Mouse (Mus musculus) gastrocnemius, postnatal 25 days (tissue): ENCODE measurements at regions not wholly inside any gene's neighbourhood (a gene's known extent, or its start where the extent isn't known, plus 50 kb on each side); places are given as distances from the start of the nearest gene placed in this dataset.

Source experiments
- DNase-seq: peaks from one replicate; pipeline ENCODE4 v3.0.0; 2022

- DNase-seq = no peak
These were observed 95.2 kb upstream of the Ppp1r26 start for GRCm38 (mm10) chr2:28351445-28351844.

- DNase-seq = no peak
These were observed 93.7 kb upstream of the Ppp1r26 start for GRCm38 (mm10) chr2:28352903-28353302.

- no peak for DNase-seq
These were observed 84.4 kb upstream of the Ppp1r26 start for GRCm38 (mm10) chr2:28362199-28362598.

GRCm38 (mm10) chr2:28364623-28365022 lies 82.0 kb upstream of the Ppp1r26 start:
- peak; percentile 14 for DNase-seq

GRCm38 (mm10) chr2:28365756-28366155 lies 80.8 kb upstream of the Ppp1r26 start:
- no peak for DNase-seq

GRCm38 (mm10) chr2:28374838-28375237 lies 71.8 kb upstream of the Ppp1r26 start:
- peak; percentile 23 for DNase-seq

GRCm38 (mm10) chr2:28377948-28378822 lies 68.4 kb upstream of the Ppp1r26 start:
- no peak for DNase-seq

GRCm38 (mm10) chr2:28382051-28382802 lies 64.4 kb upstream of the Ppp1r26 start:
- DNase-seq = no peak

- no peak for DNase-seq
These were observed 61.7 kb upstream of the Ppp1r26 start for GRCm38 (mm10) chr2:28384875-28385274.

GRCm38 (mm10) chr2:28386784-28387183 lies 59.8 kb upstream of the Ppp1r26 start:
- DNase-seq = no peak

GRCm38 (mm10) chr2:28387422-28387836 lies 59.2 kb upstream of the Ppp1r26 start:
- DNase-seq = no peak

GRCm38 (mm10) chr2:28387926-28388325 lies 58.7 kb upstream of the Ppp1r26 start:
- no peak for DNase-seq

- no peak for DNase-seq
These were observed 56.9 kb upstream of the Ppp1r26 start for GRCm38 (mm10) chr2:28389703-28390102.

- no peak for DNase-seq
These were observed 51.2 kb upstream of the Ppp1r26 start for GRCm38 (mm10) chr2:28395391-28395790.
